Mouse (Mus musculus): ENCODE results near the gene Tmem184b. TPM values are rescaled to one million over a fixed set of nuclear protein-coding genes. Genes with fewer than 3 reads are reported as not detected.

Gene Tmem184b
- polyA plus RNA-seq, 1 experiment from 2014 or later, result 61.7 TPM

DNA sequence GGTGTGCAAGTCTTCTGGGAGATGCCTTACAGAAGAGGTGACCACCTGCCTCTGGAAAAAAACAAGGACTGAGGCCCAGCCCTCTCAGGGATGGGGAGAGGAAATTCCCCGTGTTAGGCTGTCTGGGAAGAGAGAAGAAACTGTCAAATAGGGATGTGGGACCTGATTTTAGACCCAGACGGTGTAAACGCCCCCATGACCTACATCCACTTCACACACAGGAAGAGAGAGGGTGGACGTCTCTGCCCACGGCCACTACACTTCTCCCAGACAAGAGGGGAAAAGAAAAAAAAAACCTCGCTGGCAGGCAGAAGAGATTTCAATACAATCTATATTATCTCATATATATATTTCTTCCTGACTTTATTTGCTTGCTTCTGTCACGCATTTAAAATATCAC lies 43.0 kb downstream of the Tmem184b start:
- no peak overlapping the region for H3K4me2 ChIP-seq (replicated peaks)
- H3K36me3 ChIP-seq, result peaks cover 44% of the 10 kb centered on the region
- 53% methylated on average over 7 of the region's 7 CpGs for WGBS
- peaks cover 9% of the 10 kb centered on the region; the same call in 1 of the 2 replicates for H3K27me3 ChIP-seq
- no peaks in the 10 kb centered on the region for H3K9me3 ChIP-seq
- H3K27ac ChIP-seq, result peak overlapping the region; percentile 41
- peaks cover 28% of the 10 kb centered on the region for H3K4me1 ChIP-seq
- no peak for ATAC-seq (ENCODE audit: insufficient number of reproducible peaks, insufficient read depth, low FRiP score, low TSS enrichment)
- H3K9ac ChIP-seq, result no peak overlapping the region
- no peak overlapping the region for H3K4me3 ChIP-seq

DNA sequence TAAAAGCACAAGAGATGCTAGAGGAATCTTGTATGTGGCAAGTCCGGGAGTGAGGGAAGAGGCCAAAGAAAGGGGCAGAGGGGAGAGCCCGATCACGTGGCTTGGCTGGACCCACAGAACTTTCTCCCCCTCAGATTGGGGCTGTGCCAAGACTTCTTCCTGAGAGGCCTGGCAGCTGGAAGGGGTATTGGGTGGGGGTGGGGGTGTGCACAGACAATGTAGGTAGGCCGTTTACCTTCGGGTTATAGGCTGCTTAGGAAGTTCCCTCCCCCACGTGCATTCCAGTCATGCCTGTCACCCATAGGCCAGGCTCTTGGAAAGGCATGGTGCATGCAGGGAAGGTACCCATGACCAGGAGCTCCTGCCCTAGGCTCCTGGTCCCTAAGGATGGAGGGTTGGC lies 43.4 kb downstream of the Tmem184b start:
- peaks cover 9% of the 10 kb centered on the region; the same call in 1 of the 2 replicates for H3K27me3 ChIP-seq
- no peak overlapping the region for H3K4me3 ChIP-seq
- H3K4me2 ChIP-seq (replicated peaks), result no peak overlapping the region
- H3K36me3 ChIP-seq, result peaks cover 40% of the 10 kb centered on the region
- peaks cover 28% of the 10 kb centered on the region for H3K4me1 ChIP-seq
- H3K9ac ChIP-seq, result no peak overlapping the region
- no peak for ATAC-seq (ENCODE audit: insufficient number of reproducible peaks, insufficient read depth, low FRiP score, low TSS enrichment)
- WGBS, result 27% methylated on average over 6 of the region's 6 CpGs
- H3K9me3 ChIP-seq, result no peaks in the 10 kb centered on the region
- H3K27ac ChIP-seq, result peak overlapping the region; percentile 41

DNA sequence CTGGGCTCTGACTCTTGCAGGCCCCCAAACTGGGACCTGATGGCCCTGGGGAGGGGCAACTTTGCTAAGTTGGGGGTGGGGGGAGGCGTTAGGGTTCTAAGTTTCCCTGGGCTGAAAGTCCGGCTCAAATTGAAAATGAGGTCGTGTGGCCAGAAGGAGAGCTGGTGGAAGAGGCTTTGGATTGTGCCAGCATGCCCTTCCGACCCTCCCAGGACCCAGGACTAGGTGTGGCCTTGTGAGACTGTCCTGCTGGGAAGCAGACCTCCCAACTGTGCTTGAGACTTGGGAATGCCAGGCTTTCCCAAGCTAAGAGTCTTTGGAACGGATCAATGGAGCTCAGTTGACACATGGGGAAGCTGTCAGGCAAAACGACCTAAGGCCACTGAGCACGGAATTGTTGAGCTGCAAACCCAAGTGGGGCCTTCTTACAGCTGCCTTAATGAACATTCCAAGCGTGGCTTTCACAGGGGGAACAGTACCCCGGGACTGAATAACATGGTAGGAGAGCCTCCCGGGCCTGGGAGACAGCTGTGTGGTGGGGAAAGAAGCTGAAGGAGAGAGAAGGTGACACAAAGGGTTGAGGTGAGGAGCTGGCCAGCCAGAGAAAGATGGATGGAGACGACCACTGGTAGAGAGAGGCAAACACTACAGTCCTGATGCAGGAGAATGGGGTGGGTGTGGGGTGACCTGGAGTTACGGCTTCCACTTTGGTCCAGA lies 45.2 kb downstream of the Tmem184b start:
- no peaks in the 10 kb centered on the region for H3K9me3 ChIP-seq
- 40% methylated on average over 12 of the region's 12 CpGs for WGBS
- no peak overlapping the region for H3K9ac ChIP-seq
- H3K36me3 ChIP-seq, result peaks cover 22% of the 10 kb centered on the region
- no peak for ATAC-seq (ENCODE audit: insufficient number of reproducible peaks, insufficient read depth, low FRiP score, low TSS enrichment)
- H3K4me2 ChIP-seq (replicated peaks), result peak overlapping the region; percentile 94
- peaks cover 28% of the 10 kb centered on the region for H3K4me1 ChIP-seq
- H3K27ac ChIP-seq, result peak overlapping the region; percentile 12; the same call in 1 of the 2 replicates
- H3K27me3 ChIP-seq, result peaks cover 9% of the 10 kb centered on the region; the same call in 1 of the 2 replicates
- peak overlapping the region; percentile 48 for H3K4me3 ChIP-seq

DNA sequence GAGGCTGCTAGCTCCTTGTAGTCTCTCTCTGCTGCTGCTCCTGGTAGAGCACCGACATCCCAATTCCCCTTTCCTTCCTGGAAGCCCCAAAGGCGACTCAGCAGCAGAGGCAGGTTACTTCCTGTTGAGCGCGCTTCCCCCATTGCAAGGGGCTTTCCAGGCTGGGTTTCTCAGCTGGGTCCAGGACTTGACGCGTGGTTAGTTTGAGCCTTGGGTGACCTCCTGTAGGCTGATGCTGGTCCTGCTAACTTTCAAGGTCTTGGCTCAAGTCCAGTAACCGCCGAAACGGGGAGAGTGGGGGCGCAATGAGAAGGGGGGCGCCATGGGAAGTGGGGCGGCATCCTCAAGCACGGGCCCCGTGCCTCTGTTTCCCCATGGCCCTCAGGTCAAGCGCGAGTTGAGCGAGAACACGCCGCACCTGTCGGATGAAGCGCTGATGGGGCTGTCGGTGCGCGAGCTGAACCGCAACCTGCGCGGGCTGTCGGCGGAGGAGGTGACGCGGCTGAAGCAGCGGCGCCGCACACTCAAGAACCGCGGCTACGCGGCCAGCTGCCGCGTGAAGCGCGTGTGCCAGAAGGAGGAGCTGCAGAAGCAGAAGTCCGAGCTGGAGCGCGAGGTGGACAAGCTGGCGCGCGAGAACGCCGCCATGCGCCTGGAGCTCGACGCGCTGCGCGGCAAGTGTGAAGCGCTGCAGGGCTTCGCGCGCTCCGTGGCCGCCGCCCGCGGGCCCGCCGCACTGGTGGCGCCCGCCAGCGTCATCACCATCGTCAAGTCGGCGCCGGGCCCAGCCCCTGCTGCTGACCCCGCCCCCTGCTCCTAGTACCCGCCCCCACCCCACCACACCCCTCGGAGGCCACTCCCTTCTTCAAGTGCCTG lies 46.1 kb downstream of the Tmem184b start:
- peak overlapping the region; percentile 48 for H3K4me3 ChIP-seq
- H3K4me2 ChIP-seq (replicated peaks), result peak overlapping the region; percentile 94
- H3K27me3 ChIP-seq, result peaks cover 9% of the 10 kb centered on the region; the same call in 1 of the 2 replicates
- no peaks in the 10 kb centered on the region for H3K9me3 ChIP-seq
- peak; percentile 76 for ATAC-seq (ENCODE audit: insufficient number of reproducible peaks, insufficient read depth, low FRiP score, low TSS enrichment)
- H3K27ac ChIP-seq, result 0 out of 2 replicates have a peak overlapping the region, but pooled peaks have one; percentile 17
- H3K36me3 ChIP-seq, result peaks cover 14% of the 10 kb centered on the region
- peaks cover 28% of the 10 kb centered on the region for H3K4me1 ChIP-seq
- under 1% methylated on average over 76 of the region's 77 CpGs for WGBS
- H3K9ac ChIP-seq, result peak overlapping the region; percentile 60

DNA sequence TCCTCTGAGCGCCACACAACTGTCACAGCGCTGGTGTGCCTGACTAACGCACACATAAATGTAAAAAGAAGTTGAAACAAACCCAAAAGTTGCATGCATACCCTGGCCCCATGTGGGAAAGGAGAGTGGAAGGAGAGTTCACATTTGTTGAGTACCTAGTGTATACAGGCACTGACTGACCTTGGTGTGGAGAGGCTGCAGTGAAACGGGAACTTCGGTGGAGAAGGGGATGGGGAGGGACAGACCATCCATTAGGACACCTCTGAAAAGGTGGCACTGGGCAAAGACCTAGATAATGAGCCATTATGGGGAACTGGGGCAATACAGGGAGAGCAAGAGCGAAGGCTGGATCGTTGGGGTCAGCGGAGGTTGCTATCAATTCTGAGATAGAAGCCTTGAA lies 46.9 kb downstream of the Tmem184b start:
- H3K4me1 ChIP-seq, result peaks cover 30% of the 10 kb centered on the region
- no peak overlapping the region for H3K27ac ChIP-seq
- H3K9me3 ChIP-seq, result no peaks in the 10 kb centered on the region
- H3K36me3 ChIP-seq, result peaks cover 6% of the 10 kb centered on the region
- no peak for ATAC-seq (ENCODE audit: insufficient number of reproducible peaks, insufficient read depth, low FRiP score, low TSS enrichment)
- H3K4me3 ChIP-seq, result peak overlapping the region; percentile 48; the same call in 1 of the 2 replicates
- 84% methylated on average over 8 of the region's 8 CpGs for WGBS
- peaks cover 9% of the 10 kb centered on the region; the same call in 1 of the 2 replicates for H3K27me3 ChIP-seq
- no peak overlapping the region for H3K9ac ChIP-seq
- H3K4me2 ChIP-seq (replicated peaks), result peak overlapping the region; percentile 94

DNA sequence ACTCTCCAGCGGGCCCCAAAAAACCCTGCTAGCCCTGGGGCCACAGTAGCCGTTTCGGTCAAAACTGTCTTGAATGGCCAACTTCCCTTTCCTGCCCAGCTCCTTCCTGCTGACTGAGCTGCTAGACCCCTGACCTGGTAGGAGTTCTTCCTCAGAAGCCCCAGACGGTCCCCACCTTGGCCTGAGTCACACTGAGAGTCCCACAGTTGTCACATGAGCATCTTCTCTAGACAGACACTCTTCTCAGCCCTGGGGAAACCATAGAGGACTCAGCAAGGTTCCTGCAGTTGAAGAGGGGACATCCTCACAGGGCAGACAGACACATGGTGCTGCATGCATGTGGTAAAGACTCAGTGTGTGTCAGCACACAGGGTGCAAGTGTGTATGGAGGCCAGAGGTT lies 48.8 kb downstream of the Tmem184b start:
- H3K9ac ChIP-seq, result no peak overlapping the region
- no peak overlapping the region for H3K4me2 ChIP-seq (replicated peaks)
- peaks cover 24% of the 10 kb centered on the region for H3K4me1 ChIP-seq
- no peak overlapping the region for H3K4me3 ChIP-seq
- ATAC-seq (ENCODE audit: insufficient number of reproducible peaks, insufficient read depth, low FRiP score, low TSS enrichment), result no peak
- H3K27me3 ChIP-seq, result peaks cover 9% of the 10 kb centered on the region; the same call in 1 of the 2 replicates
- 63% methylated on average over 4 of the region's 4 CpGs for WGBS
- H3K9me3 ChIP-seq, result no peaks in the 10 kb centered on the region
- no peak overlapping the region for H3K27ac ChIP-seq
- no peaks in the 10 kb centered on the region for H3K36me3 ChIP-seq

DNA sequence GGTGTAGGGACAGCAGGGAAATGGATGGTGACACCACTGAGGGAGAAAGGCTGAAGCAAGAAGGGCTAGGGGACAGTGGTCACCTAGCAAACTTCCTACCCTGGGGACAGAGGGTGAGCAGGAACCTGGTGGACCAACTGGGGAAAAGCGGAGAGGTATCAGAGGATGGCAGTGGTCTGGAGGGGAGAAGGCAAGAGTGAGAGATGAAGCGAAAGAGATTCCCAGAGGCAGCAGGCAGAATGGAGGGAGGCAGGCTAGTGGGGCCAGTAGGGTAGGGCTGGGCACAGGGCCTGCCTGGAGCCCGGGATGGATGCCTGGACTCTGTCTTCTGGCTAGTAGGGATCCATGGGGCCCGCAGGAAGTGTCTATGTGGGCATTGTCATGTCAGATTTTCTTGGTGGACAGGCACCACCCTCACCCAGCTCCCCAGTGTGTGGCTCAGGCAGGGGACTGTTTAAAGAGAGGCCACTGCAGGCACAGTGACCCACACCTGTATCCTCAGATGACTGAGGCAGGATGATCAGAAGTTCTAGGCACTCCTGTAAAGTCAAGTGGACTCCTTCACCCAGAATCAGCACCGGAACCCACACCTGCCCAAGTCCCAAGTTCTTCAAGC lies 49.6 kb downstream of the Tmem184b start:
- Histone ChIP-seq H3K27ac (no peak overlapping the region), H3K4me3 (no peak overlapping the region), H3K9me3 (no peaks in the 10 kb centered on the region), H3K36me3 (no peaks in the 10 kb centered on the region), H3K9ac (no peak overlapping the region), H3K4me1 (peaks cover 23% of the 10 kb centered on the region), H3K4me2 (replicated peaks) (no peak overlapping the region), H3K27me3 (peaks cover 11% of the 10 kb centered on the region)
- no peak for ATAC-seq (ENCODE audit: insufficient number of reproducible peaks, insufficient read depth, low FRiP score, low TSS enrichment)
- WGBS, result 85% methylated on average over 5 of the region's 5 CpGs

DNA sequence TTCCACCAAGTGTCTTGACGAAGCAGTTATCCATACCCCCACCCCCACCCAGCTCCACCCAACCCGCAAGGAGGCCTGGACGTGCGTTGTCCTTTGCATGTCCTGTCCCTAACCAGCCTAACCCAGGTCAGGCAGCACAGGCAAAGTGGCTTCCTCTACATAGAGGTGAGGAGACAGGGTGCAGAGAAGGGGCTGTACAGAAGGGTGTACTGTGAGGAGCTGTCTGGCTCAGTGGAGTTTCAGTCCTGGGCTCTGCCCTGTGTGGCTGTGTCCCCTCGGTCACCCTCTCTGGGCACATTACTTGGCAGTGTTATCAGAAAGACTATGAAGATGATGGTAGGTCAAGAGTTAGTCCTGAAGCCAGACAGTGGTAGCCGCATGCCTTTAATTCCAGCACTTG lies 50.9 kb downstream of the Tmem184b start:
- peaks cover 17% of the 10 kb centered on the region for H3K27me3 ChIP-seq
- H3K4me3 ChIP-seq, result no peak overlapping the region
- H3K9me3 ChIP-seq, result no peaks in the 10 kb centered on the region
- no peak overlapping the region for H3K27ac ChIP-seq
- peaks cover 23% of the 10 kb centered on the region for H3K4me1 ChIP-seq
- H3K9ac ChIP-seq, result no peak overlapping the region
- ATAC-seq (ENCODE audit: insufficient number of reproducible peaks, insufficient read depth, low FRiP score, low TSS enrichment), result no peak
- H3K4me2 ChIP-seq (replicated peaks), result no peak overlapping the region
- 81% methylated on average over 6 of the region's 6 CpGs for WGBS
- H3K36me3 ChIP-seq, result no peaks in the 10 kb centered on the region

DNA sequence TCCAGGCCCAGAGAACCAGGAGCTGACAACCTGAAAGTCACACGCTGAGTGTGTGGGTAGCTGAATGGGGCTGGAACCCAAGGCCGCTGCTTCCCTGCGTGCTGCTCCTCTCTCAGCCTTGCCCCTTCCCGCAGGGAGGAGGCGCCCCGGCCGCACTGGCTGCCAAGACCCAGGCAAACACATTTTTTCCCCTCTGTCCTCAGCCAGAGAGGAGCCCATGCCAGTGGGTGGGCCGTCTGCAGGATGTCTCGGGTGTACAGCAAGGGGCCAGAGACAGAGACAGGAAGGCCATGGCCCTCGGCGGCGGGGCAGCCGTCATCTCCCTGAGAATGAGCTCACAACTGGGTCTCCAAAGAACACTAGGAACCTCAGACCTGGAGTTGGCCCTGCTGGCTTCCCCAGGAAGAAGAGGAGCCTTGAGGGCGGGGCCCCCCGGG lies 52.0 kb downstream of the Tmem184b start:
- WGBS, result 21% methylated on average over 15 of the region's 15 CpGs
- Histone ChIP-seq H3K4me1 (peaks cover 14% of the 10 kb centered on the region), H3K27ac (no peak overlapping the region), H3K36me3 (no peaks in the 10 kb centered on the region), H3K4me3 (no peak overlapping the region), H3K9me3 (no peaks in the 10 kb centered on the region), H3K27me3 (peaks cover 11% of the 10 kb centered on the region), H3K9ac (no peak overlapping the region), H3K4me2 (replicated peaks) (no peak overlapping the region)
- ATAC-seq (ENCODE audit: insufficient number of reproducible peaks, insufficient read depth, low FRiP score, low TSS enrichment), result no peak

DNA sequence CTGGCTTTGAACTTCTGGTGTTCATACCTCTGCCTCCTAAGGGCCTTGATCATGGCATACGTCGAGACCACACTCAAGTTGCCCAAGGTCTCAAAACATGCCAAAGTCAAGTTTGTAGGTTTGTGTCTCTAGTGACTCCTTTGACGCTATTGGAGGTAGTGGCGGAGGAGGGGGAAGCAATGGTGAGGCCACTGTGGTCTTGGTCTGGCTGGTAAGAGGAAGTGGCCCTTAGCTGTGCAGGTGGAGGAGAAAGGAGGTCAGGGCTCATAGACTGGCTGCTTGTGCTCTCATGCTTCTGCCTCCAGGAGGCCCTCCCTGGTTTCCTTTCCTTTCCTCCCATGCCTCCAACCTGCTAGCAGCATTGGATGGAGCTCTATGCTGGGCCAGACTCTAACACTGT lies 52.5 kb downstream of the Tmem184b start:
- Histone ChIP-seq H3K4me2 (replicated peaks) (no peak overlapping the region), H3K4me1 (peaks cover 14% of the 10 kb centered on the region), H3K4me3 (no peak overlapping the region), H3K27me3 (peaks cover 8% of the 10 kb centered on the region), H3K9ac (no peak overlapping the region), H3K9me3 (no peaks in the 10 kb centered on the region), H3K27ac (no peak overlapping the region), H3K36me3 (no peaks in the 10 kb centered on the region)
- 90% methylated on average over 4 of the region's 4 CpGs for WGBS
- no peak for ATAC-seq (ENCODE audit: insufficient number of reproducible peaks, insufficient read depth, low FRiP score, low TSS enrichment)

DNA sequence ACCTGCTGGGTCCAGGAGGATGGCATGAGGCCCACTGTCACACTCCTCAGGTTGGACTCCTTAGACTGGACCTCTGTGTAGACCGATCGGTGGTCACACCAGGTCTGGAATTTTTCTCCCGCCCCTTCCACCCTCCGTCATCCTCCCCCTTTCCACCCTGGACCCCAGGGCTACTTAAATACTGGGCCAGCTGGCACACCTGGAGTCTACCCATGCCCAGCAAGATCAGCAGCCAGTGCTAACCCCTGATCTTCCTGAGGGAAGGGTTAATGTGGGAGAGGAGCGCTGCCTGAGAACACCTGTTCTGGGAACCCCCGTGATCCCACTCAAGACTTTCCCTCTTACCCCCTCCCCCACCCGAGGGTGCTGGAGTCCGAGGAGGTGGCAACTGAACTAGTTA lies 54.7 kb downstream of the Tmem184b start:
- no peak for ATAC-seq (ENCODE audit: insufficient number of reproducible peaks, insufficient read depth, low FRiP score, low TSS enrichment)
- Histone ChIP-seq H3K4me2 (replicated peaks) (peak overlapping the region; percentile 94), H3K9me3 (no peaks in the 10 kb centered on the region), H3K36me3 (no peaks in the 10 kb centered on the region), H3K4me3 (peak overlapping the region; percentile 68; the same call in 1 of the 2 replicates), H3K27me3 (peaks cover 8% of the 10 kb centered on the region), H3K4me1 (peaks cover 14% of the 10 kb centered on the region), H3K9ac (0 out of 2 replicates have a peak overlapping the region, but pooled peaks have one; percentile 63), H3K27ac (no peak overlapping the region)
- WGBS, result 55% methylated on average over 8 of the region's 8 CpGs

Data from embryonic facial prominence, embryonic 12.5 days (tissue).